Mouse (Mus musculus): Measurements from ENCODE around the gene Abhd12. TPM values are rescaled to one million over a fixed set of nuclear protein-coding genes. Genes with fewer than 3 reads are reported as not detected.

Gene Abhd12
- polyA plus RNA-seq, 1 experiment from 2014 or later = 77.8 TPM

GRCm38 (mm10) chr2:150818742-150819141 lies 85.8 kb downstream of the Abhd12 start:
- H3K4me3 ChIP-seq = no peak overlapping the region
- WGBS = 87% methylated on average over 8 of the region's 8 CpGs

GRCm38 (mm10) chr2:150816676-150817402 lies 87.7 kb downstream of the Abhd12 start:
- H3K27ac ChIP-seq = no peak overlapping the region
- H3K9ac ChIP-seq = no peak overlapping the region
- no peak for ATAC-seq (ENCODE audit: low FRiP score, low read depth)
- peaks cover 80% of the 10 kb centered on the region for H3K36me3 ChIP-seq
- 94% methylated on average over 18 of the region's 18 CpGs for WGBS
- H3K4me2 ChIP-seq (replicated peaks) = no peak overlapping the region
- H3K9me3 ChIP-seq = no peaks in the 10 kb centered on the region
- H3K27me3 ChIP-seq (replicated peaks) = no peaks in the 10 kb centered on the region
- H3K4me3 ChIP-seq = no peak overlapping the region
- no peaks in the 10 kb centered on the region for H3K4me1 ChIP-seq

More at GRCm38 (mm10) chr2:150818742-150819141, 85.8 kb downstream of the Abhd12 start:
- Histone ChIP-seq H3K4me1 (no peaks in the 10 kb centered on the region), H3K36me3 (peaks cover 71% of the 10 kb centered on the region), H3K27ac (no peak overlapping the region), H3K9ac (no peak overlapping the region), H3K9me3 (no peaks in the 10 kb centered on the region), H3K4me2 (replicated peaks) (no peak overlapping the region), H3K27me3 (replicated peaks) (no peaks in the 10 kb centered on the region)
- ATAC-seq (ENCODE audit: low FRiP score, low read depth) = no peak

GRCm38 (mm10) chr2:150812816-150813215 lies 91.7 kb downstream of the Abhd12 start:
- ATAC-seq (ENCODE audit: low FRiP score, low read depth) = no peak

GRCm38 (mm10) chr2:150810603-150811002 lies 93.9 kb downstream of the Abhd12 start:
- no peak for ATAC-seq (ENCODE audit: low FRiP score, low read depth)
- Histone ChIP-seq H3K27me3 (replicated peaks) (no peaks in the 10 kb centered on the region), H3K9me3 (no peaks in the 10 kb centered on the region), H3K4me1 (no peaks in the 10 kb centered on the region), H3K9ac (no peak overlapping the region), H3K4me2 (replicated peaks) (no peak overlapping the region), H3K27ac (no peak overlapping the region), H3K36me3 (peaks cover 73% of the 10 kb centered on the region), H3K4me3 (no peak overlapping the region)
- WGBS = 90% methylated on average over 5 of the region's 5 CpGs

More at GRCm38 (mm10) chr2:150812816-150813215, 91.7 kb downstream of the Abhd12 start:
- Histone ChIP-seq H3K36me3 (peaks cover 85% of the 10 kb centered on the region), H3K4me3 (no peak overlapping the region), H3K4me1 (no peaks in the 10 kb centered on the region), H3K9me3 (no peaks in the 10 kb centered on the region), H3K9ac (no peak overlapping the region), H3K27me3 (replicated peaks) (no peaks in the 10 kb centered on the region), H3K4me2 (replicated peaks) (no peak overlapping the region), H3K27ac (no peak overlapping the region)
- WGBS = 95% methylated on average over 6 of the region's 6 CpGs

GRCm38 (mm10) chr2:150808812-150809211 lies 95.7 kb downstream of the Abhd12 start:
- Histone ChIP-seq H3K27me3 (replicated peaks) (no peaks in the 10 kb centered on the region), H3K4me2 (replicated peaks) (no peak overlapping the region), H3K4me3 (no peak overlapping the region), H3K4me1 (no peaks in the 10 kb centered on the region), H3K36me3 (peaks cover 70% of the 10 kb centered on the region), H3K9me3 (no peaks in the 10 kb centered on the region), H3K27ac (no peak overlapping the region), H3K9ac (no peak overlapping the region)
- ATAC-seq (ENCODE audit: low FRiP score, low read depth) = no peak
- WGBS = 93% methylated on average over 6 of the region's 6 CpGs

- Histone ChIP-seq H3K9me3 (no peaks in the 10 kb centered on the region), H3K27ac (no peak overlapping the region), H3K9ac (no peak overlapping the region), H3K4me2 (replicated peaks) (no peak overlapping the region), H3K36me3 (peaks cover 68% of the 10 kb centered on the region), H3K27me3 (replicated peaks) (no peaks in the 10 kb centered on the region), H3K4me3 (no peak overlapping the region), H3K4me1 (no peaks in the 10 kb centered on the region)
- 83% methylated on average over 6 of the region's 6 CpGs for WGBS
- no peak for ATAC-seq (ENCODE audit: low FRiP score, low read depth)
Measured at GRCm38 (mm10) chr2:150808381-150808780, 96.2 kb downstream of the Abhd12 start.

- Histone ChIP-seq H3K27ac (no peak overlapping the region), H3K4me3 (no peak overlapping the region), H3K4me1 (no peaks in the 10 kb centered on the region), H3K9ac (no peak overlapping the region), H3K36me3 (peaks cover 39% of the 10 kb centered on the region), H3K4me2 (replicated peaks) (no peak overlapping the region), H3K9me3 (no peaks in the 10 kb centered on the region), H3K27me3 (replicated peaks) (no peaks in the 10 kb centered on the region)
- 94% methylated on average over 1 of the region's 1 CpGs for WGBS
- no peak for ATAC-seq (ENCODE audit: low FRiP score, low read depth)
Measured at GRCm38 (mm10) chr2:150803035-150803434, 101.5 kb downstream of the Abhd12 start.

- Histone ChIP-seq H3K4me1 (no peaks in the 10 kb centered on the region), H3K27ac (no peak overlapping the region), H3K4me2 (replicated peaks) (no peak overlapping the region), H3K9ac (no peak overlapping the region), H3K9me3 (no peaks in the 10 kb centered on the region), H3K27me3 (replicated peaks) (no peaks in the 10 kb centered on the region), H3K36me3 (peaks cover 40% of the 10 kb centered on the region), H3K4me3 (no peak overlapping the region)
- 90% methylated on average over 5 of the region's 5 CpGs for WGBS
- no peak for ATAC-seq (ENCODE audit: low FRiP score, low read depth)
Measured at GRCm38 (mm10) chr2:150800616-150801015, 103.9 kb downstream of the Abhd12 start.

GRCm38 (mm10) chr2:150798084-150798483 lies 106.5 kb downstream of the Abhd12 start:
- H3K27ac ChIP-seq = no peak overlapping the region
- H3K4me1 ChIP-seq = no peaks in the 10 kb centered on the region
- H3K9me3 ChIP-seq = no peaks in the 10 kb centered on the region
- no peak for ATAC-seq (ENCODE audit: low FRiP score, low read depth)
- H3K36me3 ChIP-seq = peaks cover 31% of the 10 kb centered on the region
- no peak overlapping the region for H3K4me2 ChIP-seq (replicated peaks)
- H3K4me3 ChIP-seq = no peak overlapping the region
- H3K27me3 ChIP-seq (replicated peaks) = no peaks in the 10 kb centered on the region
- 91% methylated on average over 7 of the region's 7 CpGs for WGBS
- H3K9ac ChIP-seq = no peak overlapping the region

- no peak overlapping the region for H3K27ac ChIP-seq
- H3K4me3 ChIP-seq = no peak overlapping the region
- 65% methylated on average over 4 of the region's 4 CpGs for WGBS
- peaks cover 21% of the 10 kb centered on the region; the same call in 1 of the 2 replicates for H3K36me3 ChIP-seq
- H3K4me2 ChIP-seq (replicated peaks) = no peak overlapping the region
- ATAC-seq (ENCODE audit: low FRiP score, low read depth) = peak; percentile 56; the same call in 1 of the 2 replicates
- H3K9me3 ChIP-seq = no peaks in the 10 kb centered on the region
- no peaks in the 10 kb centered on the region for H3K27me3 ChIP-seq (replicated peaks)
- peaks cover 2% of the 10 kb centered on the region; the same call in 1 of the 2 replicates for H3K4me1 ChIP-seq
- no peak overlapping the region for H3K9ac ChIP-seq
Measured at GRCm38 (mm10) chr2:150793320-150793719, 111.2 kb downstream of the Abhd12 start.

GRCm38 (mm10) chr2:150788768-150789550 lies 115.6 kb downstream of the Abhd12 start:
- Histone ChIP-seq H3K9me3 (no peaks in the 10 kb centered on the region), H3K4me3 (no peak overlapping the region), H3K4me2 (replicated peaks) (peak overlapping the region; percentile 5), H3K27ac (no peak overlapping the region), H3K9ac (no peak overlapping the region), H3K4me1 (peaks cover 15% of the 10 kb centered on the region), H3K36me3 (peaks cover 5% of the 10 kb centered on the region; the same call in 1 of the 2 replicates), H3K27me3 (replicated peaks) (no peaks in the 10 kb centered on the region)
- ATAC-seq (ENCODE audit: low FRiP score, low read depth) = no peak
- WGBS = 66% methylated on average over 4 of the region's 4 CpGs

GRCm38 (mm10) chr2:150787234-150787771 lies 117.2 kb downstream of the Abhd12 start:
- under 1% methylated on average over 23 of the region's 23 CpGs for WGBS
- Histone ChIP-seq H3K4me2 (replicated peaks) (peak overlapping the region; percentile 98), H3K4me3 (peak overlapping the region; percentile 77), H3K4me1 (peaks cover 15% of the 10 kb centered on the region), H3K9me3 (no peaks in the 10 kb centered on the region), H3K9ac (peak overlapping the region; percentile 72), H3K36me3 (peaks cover 2% of the 10 kb centered on the region; the same call in 1 of the 2 replicates), H3K27ac (no peak overlapping the region), H3K27me3 (replicated peaks) (no peaks in the 10 kb centered on the region)
- peak; percentile 58 for ATAC-seq (ENCODE audit: low FRiP score, low read depth)
